Mouse (Mus musculus) fat pad, adult 2 months (tissue): ENCODE results near the gene Mllt3.

Source experiments
- DNase-seq: peaks from one replicate; pipeline ENCODE4 v3.0.0-alpha.2; 2011; ENCODE audit warnings: low read depth, low spot score; ENCODE audit errors: extremely low read depth

Mllt3 gene

GRCm38 (mm10) chr4:87731118-87731672 lies 302.0 kb downstream of the Mllt3 start:
- DNase-seq = no peak

GRCm38 (mm10) chr4:87728581-87728980 lies 304.6 kb downstream of the Mllt3 start:
- no peak for DNase-seq

GRCm38 (mm10) chr4:87723448-87723847 lies 309.7 kb downstream of the Mllt3 start:
- DNase-seq = no peak
